Mouse (Mus musculus) G1E (cell line): ENCODE data around the gene Ccdc146.

Source experiments
- CTCF ChIP-seq: IDR thresholded peaks from 2 replicates; pipeline ENCODE4 v1.5.1; 2012; ENCODE audit warnings: low read depth, low read length, inconsistent platforms, mixed read lengths
- GATA1 ChIP-seq: IDR thresholded peaks from 2 replicates; pipeline ENCODE4 v1.6.1; 2012; ENCODE audit warnings: borderline replicate concordance, low read length, inconsistent platforms, mixed read lengths
- POLR2AphosphoS5 ChIP-seq: IDR thresholded peaks from 2 replicates; pipeline ENCODE4 v1.6.1; 2012; ENCODE audit warnings: low read depth, low read length, inconsistent platforms; ENCODE audit not compliant: insufficient replicate concordance
- TAL1 ChIP-seq: conservative IDR thresholded peaks from 2 replicates; pipeline ENCODE4 v1.6.1; 2012; ENCODE audit warnings: low read depth, low read length, inconsistent platforms, mixed read lengths

DNA sequence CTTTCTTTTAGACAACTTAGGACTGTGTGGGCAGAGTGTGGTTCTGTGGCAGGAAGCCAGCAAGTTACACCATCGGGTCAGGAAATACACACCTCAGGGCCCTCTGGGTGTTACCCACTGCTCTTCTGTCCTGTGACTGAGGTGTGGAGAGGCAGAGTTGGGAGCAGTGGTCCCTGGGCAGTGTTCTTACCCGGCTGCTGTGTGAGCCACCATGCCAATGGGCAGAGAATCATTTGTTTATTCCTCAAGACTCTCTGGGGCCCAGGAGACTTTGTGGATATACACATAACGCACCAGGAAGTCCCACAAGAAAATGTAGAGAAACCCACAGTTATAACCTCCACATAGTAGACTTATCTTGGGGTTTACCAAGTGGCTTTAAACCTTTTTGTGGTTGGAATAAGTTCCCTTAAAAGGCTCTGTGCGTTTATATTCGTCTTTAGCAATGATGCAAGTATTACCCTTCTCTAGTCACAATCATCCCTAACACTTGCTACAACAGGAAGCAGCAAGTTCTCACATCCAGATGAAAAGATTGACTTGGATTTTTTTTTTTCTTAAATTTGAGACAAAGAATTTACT is 168.8 kb downstream of the Ccdc146 start:
- TF ChIP-seq CTCF, result no peak
- TF ChIP-seq TAL1, result no peak
- TF ChIP-seq GATA1, result no peak
- TF ChIP-seq POLR2AphosphoS5, result no peak
